Mouse (Mus musculus) embryonic facial prominence, embryonic 10.5 days (tissue): Measurements from ENCODE around the gene Psmc1. TPM values are rescaled to one million over a fixed set of nuclear protein-coding genes. Genes with fewer than 3 reads are reported as not detected.

ENCODE experiments used
- DNase-seq: peaks from one replicate; pipeline ENCODE4 v3.0.0-alpha.2; 2017; ENCODE audit warnings: low spot score
- H3K27ac ChIP-seq: fragments of 300-500 bp; sonication (generic); replicated peaks from 2 replicates; pipeline ENCODE4 v1.5.1; 2016; ENCODE audit warnings: mild to moderate bottlenecking
- H3K27me3 ChIP-seq: fragments of 300-500 bp; sonication (generic); replicated peaks from 2 replicates; pipeline ENCODE4 v1.6.1; 2016; ENCODE audit warnings: low read depth, mild to moderate bottlenecking; ENCODE audit not compliant: poor library complexity, severe bottlenecking
- H3K36me3 ChIP-seq: fragments of 300-500 bp; sonication (generic); replicated peaks from 2 replicates; pipeline ENCODE4 v1.6.1; 2016; ENCODE audit warnings: mild to moderate bottlenecking, moderate library complexity
- H3K4me1 ChIP-seq: fragments of 300-500 bp; sonication (generic); 2 replicates; pipeline ENCODE4 v1.6.1; 2016
- H3K4me3 ChIP-seq: fragments of 300-500 bp; sonication (generic); 2 replicates; pipeline ENCODE4 v1.5.1; 2016; ENCODE audit warnings: mild to moderate bottlenecking, moderate library complexity
- H3K9me3 ChIP-seq: fragments of 300-500 bp; sonication (generic); 2 replicates; pipeline ENCODE4 v1.6.1; 2016; ENCODE audit warnings: mild to moderate bottlenecking
- WGBS: fragments of 180-500 bp; shearing (Covaris S2); methylation state at CpG from one replicate; pipeline ENCODE4 v1.1.7; 2016; 5-methylcytosine and 5-hydroxymethylcytosine counted together
- polyA plus RNA-seq: library from polyadenylated mRNA; unstranded; fragments of >200 nt; fragmentation: Nextera tagmentation; extraction: Ambion mirVana; gene quantifications from 2 replicates; pipeline ENCODE4 v1.2.1, GENCODE M21; 2016

Gene Psmc1
- polyA plus RNA-seq, 1 experiment from 2014 or later, result 392 TPM

GRCm38 (mm10) chr12:100099971-100100706 lies 9.8 kb upstream of the Psmc1 start:
- WGBS, result 60% methylated on average over 3 of the region's 3 CpGs
- H3K4me1 ChIP-seq, result 0 out of 2 replicates have a peak, but pooled peaks cover 3% of the 10 kb centered on the region
- DNase-seq, result no peak
- H3K4me3 ChIP-seq, result no peak overlapping the region
- no peak overlapping the region for H3K27ac ChIP-seq
- H3K27me3 ChIP-seq, result no peaks in the 10 kb centered on the region
- H3K9me3 ChIP-seq, result no peaks in the 10 kb centered on the region
- no peaks in the 10 kb centered on the region for H3K36me3 ChIP-seq

GRCm38 (mm10) chr12:100100707-100101030 lies 9.3 kb upstream of the Psmc1 start:
- Histone ChIP-seq H3K27ac (no peak overlapping the region), H3K9me3 (no peaks in the 10 kb centered on the region), H3K27me3 (no peaks in the 10 kb centered on the region), H3K4me3 (no peak overlapping the region), H3K4me1 (0 out of 2 replicates have a peak, but pooled peaks cover 3% of the 10 kb centered on the region), H3K36me3 (no peaks in the 10 kb centered on the region)
- DNase-seq, result no peak
- 63% methylated on average over 3 of the region's 3 CpGs for WGBS

- no peak for DNase-seq
- peaks cover 6% of the 10 kb centered on the region; the same call in 1 of the 2 replicates for H3K4me1 ChIP-seq
- WGBS, result 81% methylated on average over 3 of the region's 3 CpGs
- no peaks in the 10 kb centered on the region for H3K9me3 ChIP-seq
- no peaks in the 10 kb centered on the region for H3K36me3 ChIP-seq
- no peaks in the 10 kb centered on the region for H3K27me3 ChIP-seq
- no peak overlapping the region for H3K27ac ChIP-seq
- H3K4me3 ChIP-seq, result no peak overlapping the region
Observed at GRCm38 (mm10) chr12:100101651-100102050, 8.3 kb upstream of the Psmc1 start.

- no peaks in the 10 kb centered on the region for H3K27me3 ChIP-seq
- peaks cover 18% of the 10 kb centered on the region for H3K4me1 ChIP-seq
- H3K4me3 ChIP-seq, result no peak overlapping the region
- DNase-seq, result no peak
- no peak overlapping the region for H3K27ac ChIP-seq
- H3K9me3 ChIP-seq, result no peaks in the 10 kb centered on the region
- WGBS, result 86% methylated on average over 5 of the region's 5 CpGs
- H3K36me3 ChIP-seq, result no peaks in the 10 kb centered on the region
Observed at GRCm38 (mm10) chr12:100104530-100104929, 5.4 kb upstream of the Psmc1 start.

- peak; percentile 77 for DNase-seq
- no peaks in the 10 kb centered on the region for H3K9me3 ChIP-seq
- WGBS, result 14% methylated on average over 20 of the region's 20 CpGs
- H3K4me1 ChIP-seq, result peaks cover 25% of the 10 kb centered on the region
- H3K27me3 ChIP-seq, result no peaks in the 10 kb centered on the region
- no peak overlapping the region for H3K27ac ChIP-seq
- no peak overlapping the region for H3K4me3 ChIP-seq
- peaks cover 2% of the 10 kb centered on the region for H3K36me3 ChIP-seq
Observed at GRCm38 (mm10) chr12:100106275-100106895, 3.6 kb upstream of the Psmc1 start.

GRCm38 (mm10) chr12:100107436-100107835 lies 2.5 kb upstream of the Psmc1 start:
- DNase-seq, result no peak
- Histone ChIP-seq H3K27me3 (no peaks in the 10 kb centered on the region), H3K4me3 (no peak overlapping the region), H3K9me3 (no peaks in the 10 kb centered on the region), H3K36me3 (peaks cover 12% of the 10 kb centered on the region), H3K27ac (no peak overlapping the region), H3K4me1 (peaks cover 30% of the 10 kb centered on the region)
- WGBS, result 52% methylated on average over 4 of the region's 4 CpGs

- Histone ChIP-seq H3K9me3 (no peaks in the 10 kb centered on the region), H3K27ac (no peak overlapping the region), H3K4me3 (no peak overlapping the region), H3K27me3 (no peaks in the 10 kb centered on the region), H3K4me1 (peaks cover 9% of the 10 kb centered on the region), H3K36me3 (peaks cover 98% of the 10 kb centered on the region)
- no peak for DNase-seq
- WGBS, result 92% methylated on average over 5 of the region's 5 CpGs
Observed at GRCm38 (mm10) chr12:100115982-100116381, 6.0 kb downstream of the Psmc1 start.

- WGBS, result 87% methylated on average over 7 of the region's 7 CpGs
- Histone ChIP-seq H3K4me1 (no peaks in the 10 kb centered on the region), H3K36me3 (peaks cover 100% of the 10 kb centered on the region)
Observed at GRCm38 (mm10) chr12:100122921-100123381, 13.0 kb downstream of the Psmc1 start.

GRCm38 (mm10) chr12:100123476-100123875 lies 13.5 kb downstream of the Psmc1 start:
- Histone ChIP-seq H3K36me3 (peaks cover 100% of the 10 kb centered on the region), H3K4me3 (no peak overlapping the region), H3K27me3 (no peaks in the 10 kb centered on the region), H3K9me3 (no peaks in the 10 kb centered on the region), H3K27ac (no peak overlapping the region), H3K4me1 (no peaks in the 10 kb centered on the region)
- WGBS, result 90% methylated on average over 9 of the region's 9 CpGs
- no peak for DNase-seq

More at GRCm38 (mm10) chr12:100122921-100123381, 13.0 kb downstream of the Psmc1 start:
- Histone ChIP-seq H3K27me3 (no peaks in the 10 kb centered on the region), H3K27ac (no peak overlapping the region), H3K9me3 (no peaks in the 10 kb centered on the region), H3K4me3 (no peak overlapping the region)
- no peak for DNase-seq

- whole genome bisulfite sequencing, result 84% methylated on average over 16 of the region's 16 CpGs
- Histone ChIP-seq H3K36me3 (peaks cover 100% of the 10 kb centered on the region), H3K27me3 (no peaks in the 10 kb centered on the region), H3K4me3 (no peak overlapping the region), H3K9me3 (no peaks in the 10 kb centered on the region), H3K27ac (no peak overlapping the region), H3K4me1 (no peaks in the 10 kb centered on the region)
- no peak for DNase-seq
Observed at GRCm38 (mm10) chr12:100124913-100125798, 15.2 kb downstream of the Psmc1 start.

GRCm38 (mm10) chr12:100126968-100127865 lies 17.3 kb downstream of the Psmc1 start:
- Histone ChIP-seq H3K9me3 (no peaks in the 10 kb centered on the region), H3K36me3 (peaks cover 100% of the 10 kb centered on the region), H3K27me3 (no peaks in the 10 kb centered on the region), H3K4me3 (no peak overlapping the region), H3K27ac (no peak overlapping the region), H3K4me1 (no peaks in the 10 kb centered on the region)
- DNase-seq, result no peak
- WGBS, result 89% methylated on average over 17 of the region's 17 CpGs
